Mouse (Mus musculus): ENCODE measurements around the gene Plbd2.
"Not testable (repeated sequence)": the region's sequence is repeated elsewhere in the genome, so short reads cannot be mapped to it uniquely, and the experiment has no call there.

The Plbd2 gene

DNA sequence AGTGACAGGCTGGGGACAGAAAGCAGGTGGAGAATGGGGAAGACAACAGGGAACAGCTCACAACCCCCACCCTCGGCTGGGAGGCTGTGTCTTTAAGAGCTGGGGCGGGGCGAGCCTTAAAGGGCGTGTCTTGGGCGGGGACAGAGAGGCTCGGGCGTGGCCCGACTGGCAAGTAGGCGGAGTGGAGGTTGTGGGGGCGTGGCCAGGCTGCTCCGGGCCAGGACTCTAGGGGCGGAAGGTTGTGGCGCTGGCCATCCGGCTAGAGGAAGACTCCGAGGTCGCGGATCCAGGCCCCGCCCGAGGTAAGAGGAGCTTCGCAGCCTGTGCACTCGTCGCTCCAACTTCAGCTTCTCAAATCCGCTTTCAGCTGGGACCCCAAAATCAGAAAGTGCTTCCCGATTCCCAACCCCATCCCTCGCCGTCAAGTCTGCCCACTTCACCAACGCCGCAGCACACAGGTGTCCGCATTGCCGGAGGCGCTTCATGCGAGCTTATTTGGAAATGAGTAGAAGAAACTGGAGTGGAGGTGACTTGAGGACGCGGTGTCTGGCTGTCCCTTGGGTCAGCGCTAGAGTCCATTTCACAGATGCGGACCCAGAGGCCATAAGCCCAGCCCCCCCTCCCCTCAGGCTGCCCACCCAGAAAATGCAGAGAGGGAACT, 7.7 kb upstream of the Plbd2 start, which contains the start of gene Slc8b1:
TSS of gene Slc8b1 (plus strand) at position 187 of the 661 bp plus-strand sequence.
- DNase-seq (ENCODE audit: low spot score in 2 of 2) = peak; percentile 46 to 88

DNA sequence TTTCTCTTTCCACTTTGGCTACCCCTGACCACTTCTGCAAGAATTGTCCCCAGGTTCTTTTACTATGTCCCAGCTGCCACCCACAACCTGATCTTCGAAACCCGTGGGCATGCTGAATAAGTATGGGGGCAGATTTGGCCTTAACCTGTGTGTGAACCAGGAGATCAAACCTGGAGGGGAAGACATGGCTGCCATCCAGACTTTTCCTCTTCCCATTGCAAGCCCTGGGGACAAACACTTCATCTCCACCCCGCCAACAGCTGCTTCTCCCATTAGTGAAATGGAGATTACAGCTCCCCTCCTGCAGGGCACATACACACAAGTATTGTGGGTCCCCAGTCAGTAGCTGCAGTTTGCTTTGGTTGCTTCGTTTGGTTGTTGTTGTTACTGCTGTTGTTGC, 3.9 kb upstream of the Plbd2 start:
- no peak for DNase-seq (ENCODE audit: low spot score in 2 of 2)

DNA sequence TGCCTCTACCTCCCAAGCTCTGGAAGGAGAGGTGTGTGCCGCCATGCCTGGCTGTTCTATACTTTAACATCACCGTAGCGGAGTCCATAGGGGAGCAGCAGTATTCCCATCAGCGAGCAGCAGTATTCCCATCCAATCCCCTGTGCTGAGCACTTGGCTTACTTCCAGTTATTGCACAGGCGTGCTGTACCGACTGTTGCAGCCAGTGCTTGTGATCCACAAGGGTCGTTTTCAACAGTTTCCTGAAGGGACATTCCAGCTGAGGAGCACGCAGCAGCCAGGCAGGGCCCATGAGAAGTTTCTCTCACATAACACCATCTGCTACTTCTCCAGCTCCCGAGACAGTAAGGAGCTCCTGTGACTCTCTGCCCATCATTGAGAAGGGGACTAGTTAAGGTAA, 3.1 kb upstream of the Plbd2 start:
- DNase-seq (ENCODE audit: low spot score in 2 of 2) = no peak

DNA sequence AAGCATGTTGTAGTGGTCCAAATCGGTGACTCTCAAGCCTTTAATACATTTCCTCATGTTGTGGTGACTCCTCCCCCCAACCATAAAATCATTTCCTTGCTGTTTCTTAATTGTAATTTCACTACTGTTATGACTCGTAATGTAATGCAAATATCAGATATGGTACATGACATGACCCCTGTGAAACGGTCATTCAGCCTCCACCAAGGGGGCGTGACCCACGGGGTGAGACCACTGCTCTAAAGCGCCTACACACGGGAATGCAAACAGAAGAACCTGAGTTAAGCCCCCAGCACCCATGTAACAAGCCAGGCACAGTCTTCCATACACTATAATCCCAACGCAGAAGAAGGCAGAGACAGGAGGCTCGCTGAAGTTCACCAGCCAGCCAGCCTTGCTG, 2.4 kb upstream of the Plbd2 start:
- no peak for DNase-seq (ENCODE audit: low spot score in 2 of 2)

DNA sequence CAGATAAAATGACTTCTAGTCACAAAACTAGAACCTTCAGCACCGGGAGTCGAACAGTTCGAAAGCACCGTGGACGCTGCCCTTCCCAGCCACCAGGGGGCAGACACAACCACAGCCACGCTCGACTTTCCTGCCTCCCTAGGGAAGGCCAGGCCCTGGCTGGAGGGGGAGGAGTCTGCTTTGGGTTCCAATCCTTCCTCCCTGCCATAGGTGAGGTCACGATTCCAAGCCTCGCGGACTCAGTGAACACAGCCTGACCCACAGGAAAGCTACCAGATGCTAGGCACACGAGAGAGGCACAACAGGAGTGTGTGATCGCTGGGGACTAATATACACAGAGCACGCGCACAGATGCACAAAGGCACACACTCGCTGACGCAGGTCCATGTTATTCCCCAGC, 1.9 kb upstream of the Plbd2 start:
- DNase-seq (ENCODE audit: low spot score in 2 of 2) = peak in 1 of 2 experiments; percentile 80

DNA sequence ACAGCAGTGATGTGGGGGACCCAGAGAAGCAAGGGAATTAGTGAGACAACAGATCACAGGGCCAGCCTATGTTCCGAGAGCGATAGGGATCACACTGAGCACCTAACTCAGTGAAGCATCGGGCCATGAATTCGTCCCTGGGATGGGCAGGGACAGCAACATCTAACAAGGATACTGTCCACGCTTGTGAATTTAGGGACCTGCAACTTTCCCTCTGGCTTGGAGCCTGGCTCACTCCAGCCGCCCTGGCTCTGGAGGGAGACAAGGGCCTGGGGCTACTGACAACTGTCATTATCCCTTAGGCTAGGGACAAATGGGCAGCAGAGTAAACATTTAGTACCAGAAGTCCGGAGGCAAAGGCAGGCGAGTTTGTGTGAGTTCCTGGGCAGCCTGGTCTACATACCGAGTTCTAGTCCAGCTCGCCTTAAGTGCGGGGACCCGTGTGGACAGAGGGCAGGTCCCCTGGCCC, 716 bp downstream of the Plbd2 start:
- no peak for DNase-seq (ENCODE audit: low spot score in 2 of 2)

DNA sequence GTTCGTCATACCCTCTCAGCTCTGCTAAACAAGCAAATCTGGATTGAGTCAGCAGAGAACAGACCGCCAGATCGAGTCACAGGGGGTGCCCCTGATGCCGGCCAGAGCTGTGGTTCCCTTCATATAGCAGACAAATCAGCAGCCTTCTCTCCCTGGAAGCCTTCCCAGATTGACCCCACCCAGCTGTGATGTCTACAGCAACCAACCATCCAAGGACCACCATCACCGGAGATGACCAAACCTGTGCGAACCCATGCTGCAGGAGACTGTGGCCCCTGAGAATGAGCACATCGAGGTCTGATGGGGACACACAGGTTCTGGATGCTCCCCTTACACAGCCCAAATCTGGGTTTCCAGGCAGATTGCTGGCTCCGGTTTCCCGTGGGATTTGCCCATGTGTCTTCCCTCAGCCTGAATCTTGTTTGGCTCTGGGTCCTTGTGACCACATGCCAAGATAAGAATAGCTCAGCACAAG, 1.2 kb downstream of the Plbd2 start:
- DNase-seq (ENCODE audit: low spot score in 2 of 2) = peak in 1 of 2 experiments; percentile 44

DNA sequence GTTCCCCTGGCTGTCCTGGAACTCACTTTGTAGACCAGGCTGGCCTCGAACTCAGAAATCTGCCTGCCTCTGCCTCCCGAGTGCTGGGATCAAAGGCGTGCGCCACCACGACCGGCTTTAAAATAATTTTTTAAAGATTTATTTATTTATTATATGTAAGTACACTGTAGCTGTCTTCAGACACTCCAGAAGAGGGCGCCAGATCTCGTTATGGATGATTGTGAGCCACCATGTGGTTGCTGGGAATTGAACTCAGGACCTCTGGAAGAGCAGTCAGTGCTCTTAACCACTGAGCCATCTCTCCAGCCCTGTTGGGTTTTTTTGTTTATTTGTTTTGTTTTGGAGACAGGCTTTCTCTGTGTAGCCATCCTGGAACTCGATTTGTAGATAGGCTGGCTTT, 2.8 kb downstream of the Plbd2 start:
- DNase-seq (ENCODE audit: low spot score in 2 of 2) = not testable (repeated sequence)

DNA sequence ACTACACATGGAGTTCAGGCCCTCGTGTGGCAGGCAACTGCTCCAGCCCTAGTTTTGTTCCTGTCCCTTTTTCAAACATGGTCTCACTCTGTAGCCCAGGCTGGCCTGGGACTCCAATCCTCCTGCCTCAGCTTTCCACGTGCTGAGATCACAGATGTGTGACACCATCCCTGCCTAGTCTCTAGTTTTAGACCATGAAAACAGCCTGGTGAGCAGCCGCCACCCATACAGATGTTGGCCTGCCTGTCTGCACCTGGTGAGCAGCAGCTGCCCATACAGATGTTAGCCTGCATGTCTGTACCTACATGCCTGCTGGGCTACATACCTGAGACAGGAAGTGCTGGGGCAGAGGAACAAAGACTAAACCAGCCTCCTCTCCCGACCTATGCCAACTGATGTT, 4.2 kb downstream of the Plbd2 start:
- no peak for DNase-seq (ENCODE audit: low spot score in 2 of 2)

DNA sequence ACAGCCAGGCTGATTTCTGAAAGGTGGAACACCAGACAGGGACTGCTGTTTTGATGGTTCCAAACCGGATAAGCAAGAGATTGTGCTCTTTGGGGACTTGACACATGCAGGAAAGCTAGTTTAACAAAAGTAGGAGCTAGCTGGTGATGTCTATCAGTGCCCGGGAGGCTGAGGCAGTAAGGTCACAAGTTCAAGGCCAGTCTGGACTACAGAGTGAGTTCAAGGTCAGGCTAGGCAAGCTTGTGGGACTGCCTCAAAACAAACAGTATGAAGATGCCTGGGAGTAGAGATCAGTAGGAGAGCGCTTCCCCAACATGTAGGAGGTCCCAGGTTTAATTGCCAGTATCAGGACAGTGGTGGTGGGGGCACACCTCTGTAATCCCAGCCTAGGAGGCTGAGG, 6.4 kb downstream of the Plbd2 start:
- no peak for DNase-seq (ENCODE audit: low spot score in 2 of 2)

DNA sequence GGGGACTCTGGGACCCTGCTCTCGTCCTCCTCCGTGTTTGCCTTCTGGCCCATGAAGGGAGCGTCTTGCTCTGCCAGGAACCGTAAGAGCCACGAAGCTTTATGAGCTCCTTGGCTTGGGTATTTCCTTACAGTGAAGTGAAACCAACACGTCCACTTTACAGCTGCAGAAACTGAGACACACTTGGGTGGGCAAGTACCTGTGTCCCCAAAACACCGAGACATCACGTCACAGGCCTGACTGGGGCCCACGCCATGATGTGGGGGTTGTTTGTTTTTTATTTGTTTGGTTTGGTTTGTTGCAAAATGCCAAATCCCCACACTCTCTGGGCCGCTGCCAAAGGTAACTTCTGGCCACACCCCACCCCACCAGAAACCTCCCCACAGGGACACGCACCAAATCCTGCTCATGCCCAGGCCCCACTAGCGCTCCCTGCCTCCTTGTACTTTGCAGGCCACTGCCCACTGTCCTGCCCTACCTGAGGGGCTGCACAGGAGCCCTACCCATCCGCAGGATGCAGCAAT, 7.7 kb downstream of the Plbd2 start:
- DNase-seq (ENCODE audit: low spot score in 2 of 2) = no peak

DNA sequence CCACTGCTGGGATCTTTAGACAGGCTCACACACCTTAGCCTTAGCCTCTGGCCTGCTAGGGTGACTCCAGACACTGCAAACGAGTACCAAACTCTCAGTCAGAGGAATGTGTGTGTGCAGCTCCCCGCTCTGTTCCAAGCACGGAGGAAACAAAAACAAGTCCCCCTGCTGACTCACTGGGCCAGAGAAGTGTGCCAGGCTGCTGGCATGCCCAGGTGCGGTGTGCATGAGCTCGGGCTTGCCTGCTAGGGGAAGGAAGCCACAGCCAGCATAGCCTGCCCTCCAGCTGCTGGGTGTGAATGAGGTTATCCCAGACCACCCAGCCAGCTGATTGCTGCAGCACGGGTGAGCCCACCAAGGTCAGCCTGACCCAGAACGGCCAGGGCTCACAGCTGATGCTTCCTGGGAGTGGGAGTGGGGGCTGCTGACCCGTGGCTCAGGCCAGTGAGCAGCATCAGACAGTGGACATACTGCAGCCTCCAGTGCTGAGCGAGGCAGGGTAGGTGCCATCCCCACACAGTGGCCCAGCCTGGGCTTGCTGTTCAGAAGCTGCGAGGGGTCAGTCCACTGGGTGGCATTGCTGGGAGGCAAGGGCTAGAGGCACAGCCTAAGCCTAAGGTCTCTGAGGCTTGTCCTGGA, 8.2 kb downstream of the Plbd2 start:
- no peak for DNase-seq (ENCODE audit: low spot score in 2 of 2)

DNA sequence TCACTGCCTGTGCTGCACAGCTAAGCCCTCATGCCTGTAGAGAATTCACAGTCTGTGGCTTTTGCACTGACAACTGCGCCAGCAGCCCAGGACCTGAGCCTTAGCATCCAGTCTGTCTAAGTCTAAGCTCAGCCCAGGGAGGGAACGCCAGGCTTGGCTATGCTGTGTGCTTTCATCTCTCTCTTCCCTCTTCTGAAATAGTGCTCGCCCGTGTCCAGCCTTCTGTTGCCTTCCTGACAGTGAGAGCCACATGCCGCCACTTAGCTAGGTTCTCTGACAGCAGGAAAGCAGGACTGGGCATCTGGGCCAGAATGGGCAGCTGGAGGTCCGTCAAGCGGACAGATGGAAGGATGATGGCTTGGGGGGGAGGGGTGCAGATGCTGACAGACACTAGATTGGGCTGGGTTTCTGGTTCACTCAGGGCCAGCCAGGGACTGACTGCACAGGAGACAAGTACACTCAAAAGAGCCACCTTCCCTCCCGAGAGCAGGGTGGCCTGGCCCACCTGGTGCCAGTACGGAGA, 9.5 kb downstream of the Plbd2 start:
- no peak for DNase-seq (ENCODE audit: low spot score in 2 of 2)

DNA sequence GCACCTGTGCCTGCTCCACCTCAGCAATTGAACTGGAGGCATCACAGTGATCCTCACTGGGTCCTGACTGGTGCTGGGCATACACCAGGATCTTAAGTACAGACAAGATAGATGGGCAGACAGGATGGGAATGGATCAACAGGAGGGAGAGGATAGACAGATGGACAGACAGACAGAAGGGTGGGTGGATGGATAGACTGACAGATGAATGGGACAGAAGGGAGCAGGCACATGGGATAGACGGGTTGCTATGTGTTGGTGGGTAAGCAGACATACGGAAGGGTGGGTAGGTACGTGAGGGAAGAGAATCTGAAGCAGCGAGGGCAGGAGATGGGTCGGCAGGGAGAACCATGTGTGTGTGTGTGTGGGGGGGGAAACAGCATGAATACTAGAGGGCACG, 10.0 kb downstream of the Plbd2 start:
- no peak for DNase-seq (ENCODE audit: low spot score in 2 of 2)

DNA sequence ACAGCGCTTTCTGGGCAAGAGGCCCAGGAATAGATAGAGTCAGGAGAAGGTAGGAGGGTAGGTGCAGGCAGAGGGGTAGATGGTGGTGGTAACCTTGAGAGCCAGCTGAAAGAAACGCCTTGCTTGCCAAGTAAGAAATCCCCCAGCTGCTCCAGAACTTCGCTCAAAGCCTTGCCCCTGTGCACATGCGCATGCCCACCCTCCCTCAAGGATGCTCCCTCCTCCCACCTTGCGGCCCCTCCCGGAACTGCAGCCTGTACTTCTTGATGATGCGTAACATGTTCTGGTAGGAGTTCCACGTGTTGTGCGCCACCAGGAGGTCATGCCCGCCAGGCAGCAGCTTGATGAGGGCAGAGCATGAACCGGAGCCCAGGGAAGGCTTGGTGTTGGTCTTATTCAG, 11.0 kb downstream of the Plbd2 start:
- DNase-seq (ENCODE audit: low spot score in 2 of 2) = no peak

DNA sequence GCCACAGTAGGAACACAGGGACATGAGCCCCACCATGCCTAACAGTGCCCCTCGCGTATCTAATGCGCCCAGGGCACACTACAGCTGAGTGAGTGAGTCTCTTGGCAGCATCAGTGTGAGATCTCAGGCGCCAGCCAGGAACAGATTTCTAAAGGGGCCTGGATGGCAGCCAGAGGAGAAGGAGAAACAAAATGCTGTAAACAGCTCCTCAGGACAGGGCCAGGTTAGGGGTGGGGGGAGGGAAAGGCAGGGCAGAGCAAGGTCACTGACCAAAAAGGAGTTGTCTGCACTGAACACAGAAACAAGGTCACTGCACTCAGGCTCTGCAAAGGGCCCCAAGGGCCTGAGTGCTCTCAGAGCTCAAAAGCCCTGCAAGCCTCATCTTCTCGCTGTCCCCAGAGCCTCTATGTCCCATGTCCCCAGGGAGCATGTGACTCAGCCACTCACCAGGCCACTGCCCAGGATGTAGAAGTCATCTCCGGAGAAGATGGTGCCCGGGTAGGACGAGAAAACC, 12.7 kb downstream of the Plbd2 start:
- no peak for DNase-seq (ENCODE audit: low spot score in 2 of 2)

DNA sequence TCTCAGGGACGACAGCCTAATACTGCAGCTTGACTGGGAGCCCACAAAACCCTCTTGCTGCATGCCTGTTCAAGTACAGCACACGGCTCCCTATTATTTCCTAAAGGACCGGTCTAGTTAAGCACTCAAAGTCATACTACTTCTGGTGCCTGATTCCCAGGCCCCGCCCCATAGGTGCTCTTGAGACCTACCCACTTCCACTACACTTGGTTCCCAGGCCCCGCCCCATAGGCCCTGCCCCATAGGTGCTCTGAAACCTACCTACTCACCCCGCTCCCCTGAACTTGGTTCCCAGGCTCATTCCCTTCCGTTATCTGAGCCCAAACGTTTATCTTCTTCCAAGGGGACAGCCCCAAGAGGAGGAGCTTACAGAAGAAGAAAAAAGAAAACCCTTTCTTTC, 15.6 kb downstream of the Plbd2 start:
- DNase-seq (ENCODE audit: low spot score in 2 of 2) = no peak

DNA sequence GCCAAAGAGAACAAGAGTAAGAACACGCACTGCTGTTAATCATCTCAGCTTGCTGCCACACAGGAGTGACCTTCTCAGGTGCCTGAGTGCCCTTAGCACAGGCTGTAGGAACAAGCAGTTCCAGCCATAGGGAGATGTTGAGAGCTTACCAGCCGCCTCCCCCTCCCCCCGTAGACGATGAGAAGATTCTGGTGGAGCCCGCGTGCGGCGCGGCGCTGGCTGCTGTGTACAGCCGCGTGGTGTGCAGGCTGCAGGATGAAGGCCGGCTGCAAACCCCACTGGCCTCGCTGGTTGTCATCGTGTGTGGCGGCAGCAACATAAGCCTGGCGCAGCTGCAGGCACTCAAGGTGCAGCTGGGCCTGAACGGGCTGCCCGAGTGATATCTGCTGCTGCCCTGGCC, 20.0 kb downstream of the Plbd2 start:
- DNase-seq (ENCODE audit: low spot score in 2 of 2) = no peak

DNA sequence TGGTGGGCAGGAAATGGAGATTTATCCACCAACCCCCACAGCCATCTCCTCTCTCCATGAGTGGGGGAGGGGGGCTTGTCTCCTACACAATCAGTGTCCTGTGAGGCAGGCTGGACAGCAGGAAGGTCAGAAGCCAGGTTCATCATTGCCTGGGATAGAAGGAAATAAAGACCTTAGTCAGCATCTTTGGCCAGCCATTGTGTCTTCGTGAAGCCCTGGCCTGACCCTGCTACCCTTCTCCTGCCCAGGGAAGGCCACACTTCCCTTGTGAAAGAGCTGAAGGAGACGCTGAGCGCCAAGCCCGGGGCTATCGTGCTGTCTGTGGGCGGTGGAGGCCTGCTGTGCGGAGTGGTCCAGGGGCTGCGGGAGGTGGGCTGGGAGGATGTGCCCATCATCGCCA, 22.2 kb downstream of the Plbd2 start:
- DNase-seq (ENCODE audit: low spot score in 2 of 2) = no peak

DNA sequence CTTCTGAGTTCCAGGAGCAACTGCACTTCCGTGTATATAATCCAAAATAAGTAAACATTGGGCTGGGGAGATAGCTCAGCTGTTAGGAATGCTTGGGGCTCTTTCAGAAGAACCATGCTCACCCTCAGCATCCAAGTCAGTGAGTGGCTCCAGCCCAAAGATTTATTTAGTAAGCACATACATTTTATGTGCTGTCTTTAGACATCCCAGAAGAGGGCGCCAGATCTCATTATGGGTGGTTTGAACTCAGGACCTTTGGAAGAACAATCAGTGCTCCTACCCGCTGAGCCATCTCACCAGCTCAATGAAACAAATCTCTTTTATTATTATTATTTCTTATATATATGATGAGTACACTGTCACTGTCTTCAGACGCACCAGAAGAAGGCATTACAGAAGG, 23.9 kb downstream of the Plbd2 start:
- DNase-seq (ENCODE audit: low spot score in 2 of 2) = no peak

DNA sequence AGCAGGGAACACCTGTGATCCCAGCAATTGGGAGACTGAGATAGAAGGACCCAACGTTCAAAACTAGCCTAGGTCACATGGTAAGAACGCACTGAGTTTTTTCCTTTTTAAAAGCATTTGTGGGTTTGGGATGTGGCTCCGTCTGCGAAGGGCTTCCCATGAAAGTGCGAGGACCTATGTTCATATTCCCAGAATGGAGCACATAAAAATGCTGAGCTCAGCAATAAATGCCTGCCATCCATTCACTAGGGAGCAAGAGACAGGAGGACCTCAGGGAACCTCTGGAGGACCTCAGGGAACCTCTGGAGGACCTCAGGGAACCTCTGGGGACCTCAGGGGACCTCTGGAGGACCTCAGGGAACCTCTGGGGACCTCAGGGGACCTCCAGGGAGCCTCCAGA, 25.4 kb downstream of the Plbd2 start:
- DNase-seq (ENCODE audit: low spot score in 2 of 2) = no peak

DNA sequence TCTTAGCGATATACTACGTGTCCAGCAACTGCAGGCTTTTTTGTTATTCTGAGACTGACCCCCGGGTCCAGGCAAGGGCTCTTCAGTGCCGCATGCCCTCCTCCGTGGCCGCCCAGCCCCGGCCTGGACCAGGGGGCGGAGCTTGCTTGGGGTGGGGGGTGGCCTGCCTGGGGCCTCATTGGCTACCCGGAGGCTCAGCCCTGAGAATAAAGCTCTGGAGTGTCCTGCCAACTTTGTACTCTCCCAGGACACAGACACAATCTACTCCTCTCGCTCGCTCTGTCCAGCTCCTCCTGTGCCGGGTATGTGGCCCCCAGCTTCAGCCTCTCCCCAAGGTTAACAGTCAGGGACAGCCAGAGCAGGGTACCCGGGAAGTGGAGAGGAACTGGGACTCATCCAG, 27.1 kb downstream of the Plbd2 start, which contains the start of gene Sds:
TSS of gene Sds (plus strand) at position 231 of the 400 bp plus-strand sequence.
- no peak for DNase-seq (ENCODE audit: low spot score in 2 of 2)

DNA sequence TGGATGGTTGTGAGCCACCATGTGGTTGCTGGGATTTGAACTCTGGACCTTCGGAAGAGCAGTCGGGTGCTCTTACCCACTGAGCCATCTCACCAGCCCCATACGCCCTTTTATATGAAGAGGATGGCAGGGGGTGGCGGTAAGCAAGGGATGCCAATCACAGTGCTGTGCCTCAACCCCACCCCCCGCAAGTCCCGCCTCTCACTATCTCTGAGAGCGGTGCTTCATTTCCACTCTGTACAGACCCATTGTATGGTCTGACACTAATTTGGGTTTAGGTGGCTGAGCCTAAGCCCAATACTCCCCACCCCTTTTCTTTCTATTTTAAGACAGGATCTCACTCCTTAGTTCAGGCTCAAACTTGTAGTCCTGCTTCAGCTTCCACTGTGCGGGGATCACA, 27.6 kb downstream of the Plbd2 start:
- DNase-seq (ENCODE audit: low spot score in 2 of 2) = no peak
